ENCODE assay signal across 8 mouse cellular contexts in genomic region chr7:140955758-140956555, GRCm38 (mm10). TPM values are rescaled to one million over a fixed set of nuclear protein-coding genes. Genes with fewer than 3 reads are reported as not detected.
DNase-seq lines count a peak whose midpoint lies in the region; ATAC-seq lines count a peak whose summit lies in the region.

TSS of gene Gm45717 (minus strand) at chr7:140955937.
TSS of gene Ifitm2 (minus strand) at chr7:140955987.

- WGBS in midbrain, embryonic 16.5 days, result 22% methylated on average over 11 of the region's 11 CpGs

- ATAC-seq in erythroblast, adult 5-6 weeks (replicated peaks; ENCODE audit: low FRiP score, poor library complexity, severe bottlenecking), result no peak
- ATAC-seq in midbrain, embryonic 16.5 days, result peak; percentile 54

- peak within 1 kb of the TSS; percentile 47 for H3K4me2 ChIP-seq in midbrain, embryonic 16.5 days (ENCODE audit: low read length)

- peaks cover 19% of the 10 kb centered on the region for H3K4me1 ChIP-seq in erythroblast, embryonic 14.5 days (ENCODE audit: control insufficient read depth)
- peaks cover 7% of the 10 kb centered on the region for H3K4me1 ChIP-seq in midbrain, embryonic 16.5 days (ENCODE audit: control insufficient read depth, insufficient read depth, low read length)

- no peaks in the 10 kb centered on the region for H3K27me3 ChIP-seq in erythroblast, embryonic 14.5 days (ENCODE audit: control insufficient read depth)
- H3K27me3 ChIP-seq in midbrain, embryonic 16.5 days (ENCODE audit: control insufficient read depth, insufficient read depth, low read depth, low read length), result no peaks in the 10 kb centered on the region

- peak; percentile 40 for DNase-seq in c-Kit-positive CD71-positive TER-119-negative erythroid progenitor cells, embryonic 14.5 days (ENCODE audit: low read depth)
- peak; percentile 88 for DNase-seq in gastrocnemius, postnatal 25 days
- peak; percentile 77 for DNase-seq in hindlimb bud, embryonic 11.5 days (ENCODE audit: extremely low spot score, low read depth, low spot score)
- DNase-seq in liver, result peak; percentile 47
- DNase-seq in cerebellum, adult 18-20 months, result no peak

- peaks cover 6% of the 10 kb centered on the region; the same call in 1 of the 2 replicates for H3K36me3 ChIP-seq in erythroblast, embryonic 14.5 days (ENCODE audit: control insufficient read depth)
- no peaks in the 10 kb centered on the region for H3K36me3 ChIP-seq in midbrain, embryonic 16.5 days (ENCODE audit: control insufficient read depth, insufficient read depth, low read length)

- peak within 1 kb of the TSS; percentile 56 for H3K4me3 ChIP-seq in erythroblast, embryonic 14.5 days (replicated peaks)
- H3K4me3 ChIP-seq in midbrain, embryonic 16.5 days (ENCODE audit: low read depth, low read length), result peak within 1 kb of the TSS; percentile 26

- H3K9ac ChIP-seq in midbrain, embryonic 16.5 days (ENCODE audit: low read depth, low read length), result peak within 1 kb of the TSS; percentile 10; the same call in 1 of the 2 replicates

- H3K27ac ChIP-seq in midbrain, embryonic 16.5 days (ENCODE audit: low read length), result no peak within 1 kb of the TSS

- no peaks in the 10 kb centered on the region for H3K9me3 ChIP-seq in erythroblast, embryonic 14.5 days (ENCODE audit: control insufficient read depth, low read length)
- H3K9me3 ChIP-seq in midbrain, embryonic 16.5 days (replicated peaks; ENCODE audit: control insufficient read depth, low read length, poor library complexity, severe bottlenecking), result no peaks in the 10 kb centered on the region

RNA-seq across cellular contexts. Expression of gene Gm45717, which starts in this region (rescaled TPM):
- polyA plus RNA-seq in erythroblast, embryonic 14.5 days (2012), result not detected in 2 replicates
- not detected in 2 replicates for total RNA-seq in erythroblast, adult 5-6 weeks (2015; ENCODE audit: low replicate concordance)
- not detected in 2 replicates for total RNA-seq in erythroblast, adult 5-6 weeks (2017; ENCODE audit: low replicate concordance)
- not detected for total RNA-seq in gastrocnemius, postnatal 25 days (2021)
- polyA plus RNA-seq in midbrain, embryonic 16.5 days (2015; fragmentation: Nextera tagmentation; extraction: Ambion mirVana), result not detected in 2 replicates

RNA-seq across cellular contexts. Expression of gene Ifitm2, which starts in this region (rescaled TPM):
- polyA plus RNA-seq in erythroblast, embryonic 14.5 days (2012), result 3.3 and 3.7 TPM in 2 replicates
- total RNA-seq in erythroblast, adult 5-6 weeks (2015; ENCODE audit: low replicate concordance), result 133 and 151 TPM in 2 replicates
- total RNA-seq in erythroblast, adult 5-6 weeks (2017; ENCODE audit: low replicate concordance), result 41.4 and 47.4 TPM in 2 replicates
- total RNA-seq in gastrocnemius, postnatal 25 days (2021), result 10 to 100 TPM; 54.0 to 75.5 TPM
- 118 and 129 TPM in 2 replicates for polyA plus RNA-seq in midbrain, embryonic 16.5 days (2015; fragmentation: Nextera tagmentation; extraction: Ambion mirVana)

Comparison
In these comparisons a context has a peak if more than half of its experiments do, and no peak if none do; other contexts are left out.
1. RNA of gene Ifitm2 (polyA plus RNA-seq): 118 to 129 TPM in midbrain, embryonic 16.5 days; 3.3 to 3.7 TPM in erythroblast, embryonic 14.5 days; every median in the first group is over 10 times any median in the second.
2. DNase-seq: peak in c-Kit-positive CD71-positive TER-119-negative erythroid progenitor cells, embryonic 14.5 days (single experiment), gastrocnemius, postnatal 25 days (single experiment), hindlimb bud, embryonic 11.5 days (single experiment) and liver (single experiment); none in cerebellum, adult 18-20 months (0 of 2).